Mouse (Mus musculus): ENCODE measurements around the gene Hsd17b14.

DNA sequence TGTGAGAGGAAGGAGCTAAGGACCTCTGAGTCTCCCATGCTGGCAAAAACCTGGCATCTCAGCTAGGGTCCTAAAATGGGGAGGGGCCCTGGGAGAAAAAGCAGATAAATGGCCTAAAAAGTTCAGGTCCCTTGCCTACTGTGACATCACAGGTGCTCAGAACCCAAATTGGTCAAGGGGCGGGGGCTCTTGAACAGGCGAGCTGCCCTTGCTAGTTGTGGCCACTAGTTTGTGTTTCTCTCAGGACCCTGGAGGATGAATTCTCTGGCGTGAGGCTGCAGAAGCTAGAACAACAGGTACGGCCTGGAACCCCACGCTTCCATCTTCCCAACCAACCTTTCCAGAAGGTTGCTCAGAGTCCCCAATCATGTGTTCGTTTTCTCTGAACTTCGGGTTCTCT, 40.3 kb upstream of the Hsd17b14 start:
- TF ChIP-seq CTCF (IDR thresholded peaks at IDR 0.05; ENCODE audit: control insufficient read depth, insufficient read depth, low read length) (no peak), POLR2A (IDR thresholded peaks at IDR 0.05; ENCODE audit: borderline replicate concordance, control insufficient read depth, low read depth, low read length) (no peak)

Data from bone marrow, adult 2 months (tissue).